Mouse (Mus musculus) lung, adult 2 months (tissue): Measurements from ENCODE around the gene Plxdc2. TPM values are rescaled to one million over a fixed set of nuclear protein-coding genes. Genes with fewer than 3 reads are reported as not detected.

Source experiments
- DNase-seq: peaks from one replicate; pipeline ENCODE4 v3.0.0; 2022
- H3K4me1 ChIP-seq: fragments of 200-500 bp; 2 replicates; pipeline ENCODE4 v1.6.1; 2011; ENCODE audit warnings: low read length; ENCODE audit not compliant: control insufficient read depth, insufficient read depth
- H3K4me3 ChIP-seq: fragments of 200-500 bp; replicated peaks from 2 replicates; pipeline ENCODE3; 2011; ENCODE audit warnings: low read depth, mild to moderate bottlenecking, control low read depth, low read length; ENCODE audit errors: extremely low read depth
- CTCF ChIP-seq: fragments of 200-500 bp; IDR thresholded peaks from 2 replicates; pipeline ENCODE4 v1.5.1; 2011; ENCODE audit warnings: mild to moderate bottlenecking, low read length, control low read depth; ENCODE audit not compliant: insufficient read depth
- POLR2A ChIP-seq: fragments of 200-500 bp; IDR thresholded peaks from 2 replicates; pipeline ENCODE4 v1.6.1; 2011; ENCODE audit warnings: low read depth, mild to moderate bottlenecking, control low read depth, low read length, borderline replicate concordance; ENCODE audit errors: extremely low read depth
- WGBS: fragments of 180-500 bp; shearing (Covaris S2); methylation state at CpG from one replicate; pipeline ENCODE4 v1.1.7; 2018; 5-methylcytosine and 5-hydroxymethylcytosine counted together
- polyA plus RNA-seq: library from polyadenylated mRNA; depleted of rRNA; stranded (reverse); fragments of >200 nt; gene quantifications from 2 replicates; pipeline ENCODE4 v1.2.3, GENCODE M21; 2012

The Plxdc2 gene
- polyA plus RNA-seq, 1 experiment, result 49.6 TPM

DNA sequence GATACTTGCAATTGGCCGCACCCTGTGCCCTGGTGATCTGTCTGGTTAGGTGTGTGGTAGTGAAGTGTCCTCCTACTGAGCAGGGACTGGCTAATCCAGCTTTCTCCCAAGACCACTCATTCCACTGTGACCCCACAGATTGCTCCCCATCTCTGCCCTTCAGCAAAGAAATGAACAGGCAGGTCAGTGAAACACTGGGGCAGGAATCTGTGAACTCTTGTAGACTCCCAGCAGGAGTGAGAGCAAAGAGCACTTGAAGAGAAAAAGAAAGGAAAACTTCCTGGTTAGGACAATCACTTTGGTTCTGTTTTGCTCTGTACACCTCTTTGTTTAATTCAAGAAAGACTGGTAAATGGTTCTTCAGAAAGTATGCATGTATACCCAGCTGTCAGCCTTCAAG lies 1.8 kb downstream of the Plxdc2 start:
- Histone ChIP-seq H3K4me3 (peak overlapping the region; percentile 73), H3K4me1 (no peaks in the 10 kb centered on the region; the same call in 1 of the 2 replicates)
- DNase-seq, result peak; percentile 12
- WGBS, result 45% methylated on average over 1 of the region's 1 CpGs
- TF ChIP-seq CTCF, result no peak
- TF ChIP-seq POLR2A, result no peak

DNA sequence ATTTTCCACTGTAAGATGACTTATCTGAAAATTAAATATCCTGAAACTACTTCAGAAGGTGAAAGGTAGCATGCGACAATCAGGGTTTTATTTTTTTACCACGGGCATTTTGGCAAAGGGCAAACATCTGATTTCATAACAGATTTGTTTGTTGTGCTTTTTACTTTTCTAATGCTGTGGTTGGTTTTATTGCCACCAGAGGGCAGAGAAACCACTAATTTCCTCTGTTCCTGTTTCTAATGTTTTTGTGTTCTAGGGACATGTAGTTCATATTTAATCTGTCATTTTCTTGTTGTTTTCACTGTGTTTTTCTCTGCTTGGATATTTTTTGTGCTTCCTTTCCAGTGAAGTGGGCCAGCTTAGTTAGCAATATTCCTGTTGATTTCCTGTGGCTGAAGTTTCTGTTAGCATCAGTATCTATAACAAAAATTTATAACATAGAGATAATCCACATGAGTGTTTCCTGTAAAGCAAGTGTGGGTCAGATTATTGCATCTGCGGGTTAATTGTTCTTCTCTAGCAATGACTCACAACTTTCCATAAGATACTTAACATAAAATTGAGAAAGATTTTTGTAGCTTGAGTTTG lies 3.3 kb downstream of the Plxdc2 start:
- DNase-seq, result no peak
- Histone ChIP-seq H3K4me1 (no peaks in the 10 kb centered on the region; the same call in 1 of the 2 replicates), H3K4me3 (peak overlapping the region; percentile 23)
- TF ChIP-seq CTCF, result no peak
- TF ChIP-seq POLR2A, result no peak
- WGBS, result 14% methylated on average over 3 of the region's 3 CpGs

DNA sequence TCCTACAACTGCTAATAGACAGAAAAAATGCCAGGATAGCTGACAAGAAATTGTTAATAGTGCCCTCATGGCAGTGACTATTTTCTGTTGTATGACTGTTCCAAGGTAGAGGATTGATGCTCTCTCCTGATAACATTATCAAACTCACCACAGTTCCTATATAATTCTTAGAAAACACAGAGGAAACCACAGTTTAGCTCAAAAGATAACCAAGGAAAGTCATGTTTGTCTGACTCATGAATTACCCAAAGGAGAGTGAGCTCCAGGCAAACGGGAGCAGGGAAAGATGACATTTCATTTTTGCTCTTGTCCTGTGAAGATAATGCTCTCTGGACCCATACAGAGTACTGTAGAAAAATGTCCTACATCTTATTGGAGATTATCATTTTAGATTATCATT lies 8.6 kb downstream of the Plxdc2 start:
- no peaks in the 10 kb centered on the region; the same call in 1 of the 2 replicates for H3K4me1 ChIP-seq
- TF ChIP-seq POLR2A (no peak), CTCF (no peak)
- 28% methylated on average over 1 of the region's 1 CpGs for WGBS
- DNase-seq, result no peak
- no peak overlapping the region for H3K4me3 ChIP-seq

DNA sequence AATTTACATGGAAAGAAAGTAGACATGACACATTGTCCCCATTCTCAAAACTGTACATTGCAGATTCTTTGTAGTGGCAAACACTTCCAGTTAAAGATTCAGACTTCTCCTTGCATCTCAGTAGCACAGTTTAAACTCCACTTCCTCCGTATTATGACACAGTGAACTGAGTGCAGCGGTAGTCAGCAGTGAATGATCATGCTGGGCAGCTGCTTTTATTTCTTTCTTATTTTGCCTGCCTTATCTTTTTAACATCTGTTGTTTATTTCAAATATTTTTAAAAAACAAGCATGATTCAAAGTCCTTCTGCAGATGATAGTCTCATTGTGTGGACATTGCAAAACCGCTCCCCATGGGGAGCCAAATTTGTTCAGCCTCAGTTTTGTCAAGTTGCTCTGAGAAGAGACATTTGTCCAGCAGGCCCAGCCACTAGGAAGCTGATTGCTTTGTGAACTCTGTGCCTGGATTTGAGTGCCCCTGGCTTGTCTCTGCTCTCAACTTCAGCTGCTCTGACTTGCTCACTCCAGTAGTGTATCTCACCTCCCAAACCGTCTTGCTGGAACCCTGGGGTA lies 9.8 kb downstream of the Plxdc2 start:
- TF ChIP-seq CTCF (no peak), POLR2A (no peak)
- no peaks in the 10 kb centered on the region; the same call in 1 of the 2 replicates for H3K4me1 ChIP-seq
- DNase-seq, result peak; percentile 9
- H3K4me3 ChIP-seq, result no peak overlapping the region
- WGBS, result 48% methylated on average over 4 of the region's 4 CpGs

DNA sequence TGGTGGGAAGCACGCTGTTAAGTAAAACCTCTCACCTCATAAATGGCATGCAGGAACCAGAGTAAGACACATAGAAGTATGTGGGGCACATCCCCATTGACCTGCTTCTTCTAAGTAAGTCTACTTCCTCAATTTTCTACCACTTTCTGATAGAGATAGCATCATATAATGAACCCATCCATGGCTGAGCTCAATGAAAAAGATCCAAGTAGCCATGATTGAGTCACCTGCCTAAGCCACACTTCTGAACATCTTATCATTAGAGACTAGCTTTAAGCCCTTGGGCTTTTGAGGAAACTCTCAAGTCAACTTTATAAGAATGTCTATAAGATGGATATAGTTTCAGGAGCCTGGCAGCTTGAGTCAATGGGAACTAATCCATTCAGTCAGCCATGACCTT lies 14.3 kb downstream of the Plxdc2 start:
- DNase-seq, result no peak
- WGBS, result 86% methylated on average over 1 of the region's 1 CpGs
- H3K4me1 ChIP-seq, result no peaks in the 10 kb centered on the region
- no peak overlapping the region for H3K4me3 ChIP-seq
- TF ChIP-seq CTCF, result no peak
- no peak for TF ChIP-seq POLR2A

DNA sequence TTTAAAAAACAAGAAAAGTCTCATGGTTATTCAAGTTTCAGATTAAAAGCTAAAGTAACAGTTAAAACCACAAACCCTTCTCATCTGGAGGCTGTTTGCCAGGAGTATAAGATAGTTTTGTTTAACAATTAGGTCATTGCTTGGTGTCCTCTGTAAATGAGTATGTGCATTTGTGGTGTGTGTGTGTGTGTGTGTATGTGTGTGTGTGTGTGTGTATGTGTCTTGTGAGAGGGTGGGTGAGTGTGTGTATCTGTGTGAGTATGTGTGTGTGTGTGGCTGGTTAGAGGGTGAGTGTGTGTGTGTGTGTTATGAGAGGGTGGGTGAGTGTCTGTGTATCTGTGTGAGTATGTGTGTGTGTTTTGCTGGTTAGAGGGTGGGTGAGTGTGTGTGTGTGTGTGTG lies 18.2 kb downstream of the Plxdc2 start:
- H3K4me3 ChIP-seq, result no peak overlapping the region
- no peaks in the 10 kb centered on the region for H3K4me1 ChIP-seq
- TF ChIP-seq POLR2A (no peak), CTCF (no peak)
- no peak for DNase-seq

DNA sequence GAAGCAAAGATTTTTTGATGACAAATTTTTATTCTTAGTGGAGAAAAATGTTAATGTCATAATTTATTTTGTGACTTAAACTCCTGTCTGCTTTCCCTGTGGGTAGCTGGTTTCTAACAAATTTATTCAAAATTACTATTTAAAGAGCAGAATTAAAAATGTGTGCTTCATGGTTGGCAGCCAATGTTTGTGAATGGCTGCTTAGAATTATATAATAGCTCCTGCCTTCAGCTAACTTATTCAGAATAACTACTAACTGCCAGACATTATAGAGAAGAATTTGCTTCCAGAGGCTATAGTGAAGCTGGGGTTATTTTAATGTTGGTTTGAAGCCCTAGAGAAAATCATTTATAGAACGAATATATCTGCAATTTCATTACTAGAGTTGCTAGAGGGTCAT lies 30.1 kb downstream of the Plxdc2 start:
- Histone ChIP-seq H3K4me1 (no peaks in the 10 kb centered on the region), H3K4me3 (no peak overlapping the region)
- DNase-seq, result no peak
- TF ChIP-seq CTCF (no peak), POLR2A (no peak)
- WGBS, result 60% methylated on average over 1 of the region's 1 CpGs

DNA sequence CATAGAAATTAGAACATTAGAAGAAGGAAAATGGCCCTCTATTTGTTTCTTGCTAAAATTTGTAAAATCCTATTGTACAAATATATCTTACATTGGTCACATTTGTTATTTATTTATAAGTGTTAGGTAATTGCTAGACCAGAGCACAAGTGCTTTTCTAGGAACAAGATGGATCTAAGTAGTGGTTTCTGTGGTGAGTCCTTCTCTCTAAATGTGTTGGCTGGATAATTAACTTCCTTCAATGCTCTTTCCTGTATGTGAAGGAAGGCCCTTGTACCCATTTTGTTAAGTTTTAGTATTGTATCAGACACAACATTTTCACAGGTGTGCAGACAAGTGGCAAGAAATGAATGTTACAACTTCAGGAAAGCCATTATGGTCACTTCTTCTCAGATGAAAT lies 30.6 kb downstream of the Plxdc2 start:
- no peak for TF ChIP-seq CTCF
- no peak for TF ChIP-seq POLR2A
- Histone ChIP-seq H3K4me1 (no peaks in the 10 kb centered on the region), H3K4me3 (no peak overlapping the region)

DNA sequence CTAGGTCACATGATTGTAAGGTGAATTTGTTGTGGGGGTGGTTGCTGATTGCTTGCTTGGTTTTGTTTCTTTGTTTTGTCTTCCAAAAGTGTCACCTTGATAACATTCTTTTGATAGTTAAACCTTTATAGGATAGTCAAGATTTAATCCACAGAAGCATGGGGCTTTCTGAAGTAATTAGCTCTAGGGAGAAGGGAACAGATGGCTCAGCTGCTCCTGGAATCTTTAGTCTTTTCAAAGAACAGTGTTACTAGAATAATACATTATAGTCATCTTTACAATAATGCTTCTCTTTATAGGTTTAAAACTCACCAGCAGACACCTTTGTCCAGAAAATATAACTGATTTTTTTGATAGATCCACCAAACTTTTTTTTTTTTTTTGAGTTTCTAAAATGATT lies 31.7 kb downstream of the Plxdc2 start:
- TF ChIP-seq POLR2A (no peak), CTCF (no peak)
- DNase-seq, result no peak
- Histone ChIP-seq H3K4me3 (no peak overlapping the region), H3K4me1 (no peaks in the 10 kb centered on the region)

More for the DNA sequence above, 30.6 kb downstream of the Plxdc2 start:
- DNase-seq, result no peak

DNA sequence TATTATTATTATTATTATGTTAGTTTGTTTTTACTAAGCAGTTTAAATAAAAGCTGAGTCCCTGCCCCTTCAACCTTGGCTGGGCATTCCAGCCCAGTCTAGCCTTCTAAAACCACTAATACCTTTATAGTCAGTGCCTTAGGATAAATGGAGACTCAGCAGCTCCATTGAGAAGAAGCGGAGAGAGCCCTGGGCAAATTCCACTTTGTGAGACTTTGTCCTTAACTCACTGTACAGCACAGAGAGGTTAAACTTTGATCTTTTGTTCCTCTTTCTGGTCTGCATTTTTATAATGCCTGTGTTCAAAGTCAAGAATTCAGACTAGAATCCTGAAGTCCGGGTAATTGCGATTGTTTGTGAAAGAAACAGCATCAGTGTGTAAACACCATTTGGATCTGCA lies 41.4 kb downstream of the Plxdc2 start:
- no peaks in the 10 kb centered on the region for H3K4me1 ChIP-seq
- no peak for DNase-seq
- H3K4me3 ChIP-seq, result no peak overlapping the region
- TF ChIP-seq POLR2A (no peak), CTCF (no peak)
- WGBS, result 74% methylated on average over 3 of the region's 3 CpGs

DNA sequence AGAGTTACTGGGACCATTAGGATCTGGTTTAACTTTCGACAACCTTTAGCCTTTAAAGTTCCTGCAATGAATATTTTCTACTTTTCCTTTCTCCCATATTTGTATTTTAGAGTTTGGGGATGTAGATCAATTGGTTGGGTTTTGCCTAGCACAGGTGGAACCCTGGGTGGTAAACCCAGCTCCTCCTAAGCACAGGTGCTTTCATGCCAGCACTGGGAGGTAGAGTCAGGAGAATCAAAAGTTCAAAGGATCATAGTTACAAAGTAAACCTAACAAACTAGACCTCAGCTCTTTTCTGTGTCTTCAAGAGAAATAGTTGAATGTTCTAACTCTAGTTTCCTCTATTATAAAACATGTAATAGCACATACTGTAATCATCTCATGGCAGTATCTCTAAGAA lies 41.9 kb downstream of the Plxdc2 start:
- 82% methylated on average over 1 of the region's 1 CpGs for WGBS
- Histone ChIP-seq H3K4me1 (no peaks in the 10 kb centered on the region), H3K4me3 (no peak overlapping the region)
- DNase-seq, result no peak
- TF ChIP-seq CTCF, result no peak
- TF ChIP-seq POLR2A, result no peak
